Mouse (Mus musculus): ENCODE results near the gene Pde2a.

GRCm38 (mm10) chr7:101526484-101526883, 105.0 kb downstream of the Pde2a start:
- TF ChIP-seq CTCF (IDR thresholded peaks at IDR 0.05; ENCODE audit: control insufficient read depth, insufficient read depth, low read length) (no peak), POLR2A (IDR thresholded peaks at IDR 0.05; ENCODE audit: borderline replicate concordance, control insufficient read depth, low read depth, low read length) (no peak)
